Mouse (Mus musculus): Measurements from ENCODE around the gene Galnt18. TPM values are rescaled to one million over a fixed set of nuclear protein-coding genes. Genes with fewer than 3 reads are reported as not detected.

The Galnt18 gene
- total RNA-seq, 1 experiment, result 0.89 TPM

- H3K4me1 ChIP-seq (ENCODE audit: control insufficient read depth in 2 of 2, insufficient read depth in 2 of 2, low read length in 2 of 2, poor library complexity in 1 of 2), result no peaks in the 10 kb centered on the region
- DNase-seq (ENCODE audit: low read depth, low spot score), result no peak
- no peaks in the 10 kb centered on the region for H3K36me3 ChIP-seq (ENCODE audit: control insufficient read depth, insufficient read depth, low read length, poor library complexity, severe bottlenecking)
- in situ Hi-C loops (cut with MboI; ENCODE audit: low sequenced_read_pairs in 2 of 2, unreplicated experiment in 2 of 2), result no loop called here
- TF ChIP-seq MAFK (IDR thresholded peaks at IDR 0.05; ENCODE audit: insufficient read depth, low read depth, low read length), result no peak
- TF ChIP-seq ZNF384 (IDR thresholded peaks at IDR 0.05; ENCODE audit: low read depth, low read length), result no peak
- no peak for TF ChIP-seq CHD2 (IDR thresholded peaks at IDR 0.05; ENCODE audit: low read depth, low read length)
- H3K4me3 ChIP-seq (ENCODE audit: insufficient read depth in 1 of 2, low read depth in 1 of 2, low read length in 2 of 2, poor library complexity in 1 of 2, severe bottlenecking in 1 of 2), result no peak overlapping the region
- no peaks in the 10 kb centered on the region for H3K9me3 ChIP-seq (ENCODE audit: control insufficient read depth, insufficient read depth, low read depth, low read length)
- no peak overlapping the region for H3K27ac ChIP-seq (ENCODE audit: insufficient read depth, low read depth, low read length, poor library complexity, severe bottlenecking)
- H3K9ac ChIP-seq (ENCODE audit: insufficient read depth, low read depth, low read length, poor library complexity, severe bottlenecking), result no peak overlapping the region
Observed at GRCm38 (mm10) chr7:111720511-111721307, 59.1 kb downstream of the Galnt18 start.

- TF ChIP-seq CHD2 (IDR thresholded peaks at IDR 0.05; ENCODE audit: low read depth, low read length) (no peak), MAFK (IDR thresholded peaks at IDR 0.05; ENCODE audit: insufficient read depth, low read depth, low read length) (no peak), HCFC1 (IDR thresholded peaks at IDR 0.05; ENCODE audit: borderline replicate concordance, insufficient read depth, low read length) (no peak), ZC3H11A (IDR thresholded peaks at IDR 0.05; ENCODE audit: borderline replicate concordance, low read depth, low read length) (no peak), ZNF384 (IDR thresholded peaks at IDR 0.05; ENCODE audit: low read depth, low read length) (no peak)
- DNase-seq (ENCODE audit: low read depth, low spot score), result no peak
- in situ Hi-C loops (cut with MboI; ENCODE audit: low sequenced_read_pairs in 2 of 2, unreplicated experiment in 2 of 2), result no loop called here
- no peak overlapping the region for H3K9ac ChIP-seq (ENCODE audit: insufficient read depth, low read depth, low read length, poor library complexity, severe bottlenecking)
- H3K27ac ChIP-seq (ENCODE audit: insufficient read depth, low read depth, low read length, poor library complexity, severe bottlenecking), result no peak overlapping the region
- H3K9me3 ChIP-seq (ENCODE audit: control insufficient read depth, insufficient read depth, low read depth, low read length), result no peaks in the 10 kb centered on the region
- no peaks in the 10 kb centered on the region for H3K36me3 ChIP-seq (ENCODE audit: control insufficient read depth, insufficient read depth, low read length, poor library complexity, severe bottlenecking)
- no peaks in the 10 kb centered on the region for H3K4me1 ChIP-seq (ENCODE audit: control insufficient read depth in 2 of 2, insufficient read depth in 2 of 2, low read length in 2 of 2, poor library complexity in 1 of 2)
- no peak overlapping the region for H3K4me3 ChIP-seq (ENCODE audit: insufficient read depth in 1 of 2, low read depth in 1 of 2, low read length in 2 of 2, poor library complexity in 1 of 2, severe bottlenecking in 1 of 2)
Observed at GRCm38 (mm10) chr7:111718900-111719299, 60.9 kb downstream of the Galnt18 start.

GRCm38 (mm10) chr7:111714639-111715360, 65.0 kb downstream of the Galnt18 start:
- in situ Hi-C loops (cut with MboI; ENCODE audit: low sequenced_read_pairs in 2 of 2, unreplicated experiment in 2 of 2), result no loop called here
- no peak overlapping the region for H3K4me3 ChIP-seq (ENCODE audit: insufficient read depth in 1 of 2, low read depth in 1 of 2, low read length in 2 of 2, poor library complexity in 1 of 2, severe bottlenecking in 1 of 2)
- no peaks in the 10 kb centered on the region for H3K4me1 ChIP-seq (ENCODE audit: control insufficient read depth in 2 of 2, insufficient read depth in 2 of 2, low read length in 2 of 2, poor library complexity in 1 of 2)
- TF ChIP-seq CHD2 (IDR thresholded peaks at IDR 0.05; ENCODE audit: low read depth, low read length) (no peak), MAFK (IDR thresholded peaks at IDR 0.05; ENCODE audit: insufficient read depth, low read depth, low read length) (no peak), ZC3H11A (IDR thresholded peaks at IDR 0.05; ENCODE audit: borderline replicate concordance, low read depth, low read length) (no peak), ZNF384 (IDR thresholded peaks at IDR 0.05; ENCODE audit: low read depth, low read length) (no peak)
- no peak overlapping the region for H3K9ac ChIP-seq (ENCODE audit: insufficient read depth, low read depth, low read length, poor library complexity, severe bottlenecking)
- no peak overlapping the region for H3K27ac ChIP-seq (ENCODE audit: insufficient read depth, low read depth, low read length, poor library complexity, severe bottlenecking)
- no peaks in the 10 kb centered on the region for H3K36me3 ChIP-seq (ENCODE audit: control insufficient read depth, insufficient read depth, low read length, poor library complexity, severe bottlenecking)
- DNase-seq (ENCODE audit: low read depth, low spot score), result no peak
- no peaks in the 10 kb centered on the region for H3K9me3 ChIP-seq (ENCODE audit: control insufficient read depth, insufficient read depth, low read depth, low read length)

GRCm38 (mm10) chr7:111713828-111714600, 65.8 kb downstream of the Galnt18 start:
- in situ Hi-C loops (cut with MboI; ENCODE audit: low sequenced_read_pairs in 2 of 2, unreplicated experiment in 2 of 2), result no loop called here
- Histone ChIP-seq H3K36me3 (ENCODE audit: control insufficient read depth, insufficient read depth, low read length, poor library complexity, severe bottlenecking) (no peaks in the 10 kb centered on the region), H3K4me1 (ENCODE audit: control insufficient read depth in 2 of 2, insufficient read depth in 2 of 2, low read length in 2 of 2, poor library complexity in 1 of 2) (no peaks in the 10 kb centered on the region), H3K9ac (ENCODE audit: insufficient read depth, low read depth, low read length, poor library complexity, severe bottlenecking) (no peak overlapping the region), H3K27ac (ENCODE audit: insufficient read depth, low read depth, low read length, poor library complexity, severe bottlenecking) (no peak overlapping the region), H3K4me3 (ENCODE audit: insufficient read depth in 1 of 2, low read depth in 1 of 2, low read length in 2 of 2, poor library complexity in 1 of 2, severe bottlenecking in 1 of 2) (no peak overlapping the region), H3K9me3 (ENCODE audit: control insufficient read depth, insufficient read depth, low read depth, low read length) (no peaks in the 10 kb centered on the region)
- TF ChIP-seq HCFC1 (IDR thresholded peaks at IDR 0.05; ENCODE audit: borderline replicate concordance, insufficient read depth, low read length), result no peak
- no peak for TF ChIP-seq ZNF384 (IDR thresholded peaks at IDR 0.05; ENCODE audit: low read depth, low read length)
- TF ChIP-seq ZC3H11A (IDR thresholded peaks at IDR 0.05; ENCODE audit: borderline replicate concordance, low read depth, low read length), result no peak
- TF ChIP-seq MAFK (IDR thresholded peaks at IDR 0.05; ENCODE audit: insufficient read depth, low read depth, low read length), result no peak
- TF ChIP-seq CHD2 (IDR thresholded peaks at IDR 0.05; ENCODE audit: low read depth, low read length), result no peak
- DNase-seq (ENCODE audit: low read depth, low spot score), result no peak

Data from ES-E14 (cell line).